32 mouse cellular contexts compared by ENCODE assay signal in the genomic region with DNA sequence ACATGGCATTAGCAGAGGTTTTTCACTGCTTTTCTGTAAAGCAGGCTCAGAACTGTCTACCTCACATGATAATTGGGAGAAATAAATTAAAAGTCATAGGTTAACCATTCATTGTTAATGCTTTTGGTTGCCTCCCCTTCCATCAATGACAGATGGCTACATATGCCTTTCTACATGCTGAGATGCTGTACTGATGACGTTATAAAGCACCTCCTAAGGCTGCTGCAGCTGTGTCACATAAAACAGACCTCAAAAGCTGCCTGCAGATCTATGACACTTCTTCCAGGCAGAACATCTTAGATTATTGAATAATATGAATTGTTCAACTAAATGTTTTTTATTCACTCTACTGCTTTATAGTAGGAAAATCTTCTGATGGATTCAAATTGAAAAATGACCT. TPM values are rescaled to one million over a fixed set of nuclear protein-coding genes. Genes with fewer than 3 reads are reported as not detected.
"Had no signal": no experiment of that assay in that cellular context is flagged by ENCODE, and none has a peak within 500 bp of the region (broad histone marks: within the 10 kb centered on the region; RNA-seq: fewer than 3 reads in every experiment).

No protein-coding gene starts in this region.

- H3K36me3 ChIP-seq: heart, embryonic 13.5 days; heart, embryonic 15.5 days; kidney, embryonic 15.5 days; limb, embryonic 10.5 days; limb, embryonic 12.5 days; liver, embryonic 13.5 days had no signal

- ATAC-seq: hindbrain, postnatal 0 days; intestine, embryonic 16.5 days had no signal

- H3K9me3 ChIP-seq: heart, embryonic 13.5 days; heart, embryonic 15.5 days; kidney, embryonic 15.5 days; limb, embryonic 10.5 days; limb, embryonic 12.5 days; liver, embryonic 13.5 days had no signal

- H3K9ac ChIP-seq: heart, embryonic 13.5 days; heart, embryonic 15.5 days; hindbrain, embryonic 14.5 days; kidney, embryonic 15.5 days; limb, embryonic 12.5 days; liver, embryonic 13.5 days had no signal

- H3K4me1 ChIP-seq: heart, embryonic 13.5 days; heart, embryonic 15.5 days; kidney, embryonic 15.5 days; limb, embryonic 10.5 days; limb, embryonic 12.5 days; liver, embryonic 13.5 days had no signal

- H3K4me3 ChIP-seq: heart, adult 2 months; heart, embryonic 13.5 days; heart, embryonic 15.5 days; kidney, embryonic 15.5 days; left cerebral cortex, adult 2 months; limb, embryonic 10.5 days; limb, embryonic 12.5 days; liver, embryonic 13.5 days had no signal

- H3K27me3 ChIP-seq: heart, embryonic 13.5 days; heart, embryonic 15.5 days; kidney, embryonic 15.5 days; limb, embryonic 12.5 days; liver, embryonic 13.5 days had no signal

- H3K27ac ChIP-seq: heart, adult 2 months; heart, embryonic 13.5 days; heart, embryonic 15.5 days; hindbrain, embryonic 14.5 days; hindbrain, postnatal 0 days; kidney, embryonic 15.5 days; kidney, postnatal 0 days; left cerebral cortex, adult 2 months; limb, embryonic 10.5 days; limb, embryonic 12.5 days; liver, embryonic 13.5 days had no signal

- DNase-seq: gastrocnemius, postnatal 14 days; gastrocnemius, postnatal 36 days; heart, adult 11 months; heart, adult 2 months; heart, postnatal 14 days; heart, postnatal 36 days; kidney, adult 11 months; kidney, adult 2 months; kidney, adult 9 months; kidney, postnatal 14 days; kidney, postnatal 36 days; layer of hippocampus, adult 9-11 months; liver; liver, embryonic 13.5 days had no signal

- H3K4me2 ChIP-seq: heart, embryonic 11.5 days; heart, embryonic 13.5 days; heart, embryonic 15.5 days; hindbrain, embryonic 14.5 days; kidney, embryonic 15.5 days; limb, embryonic 12.5 days; liver, embryonic 11.5 days; liver, embryonic 13.5 days had no signal

RNA-seq across cellular contexts. Expression of a gene that starts 51.6 kb away (rescaled TPM):
- total RNA-seq: gastrocnemius, adult 18-20 months; gastrocnemius, postnatal 36 days; heart, adult 2 months; heart, postnatal 14 days; heart, postnatal 36 days; hematopoietic stem cell, adult 5-6 weeks had no signal
- polyA plus RNA-seq: gonadal fat pad, adult 2 months; heart, adult 2 months; heart, embryonic 15.5 days; heart, postnatal 0 days; intestine, embryonic 14.5 days; intestine, embryonic 16.5 days; kidney, adult 2 months; kidney, embryonic 15.5 days; kidney, postnatal 0 days; large intestine, adult 2 months; limb, embryonic 10.5 days had no signal
